Mouse (Mus musculus): ENCODE measurements around the gene Rps27rt.
"Not testable (repeated sequence)": the region's sequence is repeated elsewhere in the genome, so short reads cannot be mapped to it uniquely, and the experiment has no call there.

The Rps27rt gene

DNA sequence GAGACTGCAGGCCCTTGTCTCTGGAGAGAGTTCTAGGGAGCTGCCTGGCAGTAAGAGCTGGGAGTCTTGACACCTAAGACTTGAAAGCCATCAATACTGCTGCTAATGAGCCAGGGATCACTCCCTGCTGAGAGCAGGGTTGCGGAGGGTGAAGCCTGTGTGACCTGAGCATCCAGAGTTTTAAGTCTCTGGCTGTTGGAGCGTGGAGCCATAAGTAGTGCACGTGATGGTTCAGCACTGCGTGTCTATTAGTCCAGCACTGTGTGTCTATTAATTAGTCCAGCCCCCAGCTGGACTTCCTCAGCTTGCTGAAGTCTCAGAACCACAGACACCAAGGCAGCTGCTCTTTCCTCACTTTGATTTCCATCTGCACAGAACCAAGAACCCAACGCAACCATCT is 3.8 kb upstream of the Rps27rt start:
- in situ Hi-C loops (cut with MboI, MseI): no loop called here

DNA sequence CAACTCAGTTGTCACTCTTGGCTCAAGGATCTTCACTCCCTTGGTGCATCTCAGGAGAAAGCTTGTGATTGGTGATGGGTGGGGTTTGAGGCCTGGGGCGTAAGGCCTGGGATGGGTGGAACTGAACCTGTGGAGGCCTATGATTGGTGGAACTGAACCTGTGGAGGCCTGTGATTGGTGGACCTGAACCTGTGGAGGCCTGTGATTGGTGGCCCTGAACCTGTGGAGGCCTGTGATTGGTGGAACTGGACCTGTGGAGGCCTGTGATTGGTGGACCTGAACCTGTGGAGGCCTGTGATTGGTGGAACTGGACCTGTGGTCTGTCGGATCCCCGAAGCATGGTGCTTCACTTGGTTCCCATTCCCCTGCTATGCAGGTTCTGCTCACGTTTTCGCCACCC is 3.2 kb upstream of the Rps27rt start:
- in situ Hi-C loops (cut with MboI, MseI): no loop called here

DNA sequence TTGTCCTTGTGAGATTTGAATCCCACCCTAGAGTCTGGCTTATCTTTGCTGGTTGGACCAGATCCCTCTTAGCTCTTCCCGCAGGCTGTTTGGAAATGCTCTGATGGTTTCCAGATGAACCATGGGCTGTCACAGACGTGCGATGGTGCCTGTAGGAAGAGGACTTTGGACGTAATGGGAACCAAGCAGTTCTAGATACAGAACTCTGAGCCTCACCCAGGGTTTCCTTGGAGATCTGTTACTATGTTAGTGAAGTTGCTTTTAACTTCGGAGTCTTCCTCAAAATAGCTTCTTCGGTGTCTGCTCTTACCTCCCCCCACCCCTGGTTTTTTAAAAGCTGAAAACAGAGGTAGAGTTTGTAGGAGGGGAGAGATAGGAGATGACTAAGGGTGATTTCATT is 2.6 kb downstream of the Rps27rt start:
- in situ Hi-C loops (cut with MboI, MseI): no loop called here

DNA sequence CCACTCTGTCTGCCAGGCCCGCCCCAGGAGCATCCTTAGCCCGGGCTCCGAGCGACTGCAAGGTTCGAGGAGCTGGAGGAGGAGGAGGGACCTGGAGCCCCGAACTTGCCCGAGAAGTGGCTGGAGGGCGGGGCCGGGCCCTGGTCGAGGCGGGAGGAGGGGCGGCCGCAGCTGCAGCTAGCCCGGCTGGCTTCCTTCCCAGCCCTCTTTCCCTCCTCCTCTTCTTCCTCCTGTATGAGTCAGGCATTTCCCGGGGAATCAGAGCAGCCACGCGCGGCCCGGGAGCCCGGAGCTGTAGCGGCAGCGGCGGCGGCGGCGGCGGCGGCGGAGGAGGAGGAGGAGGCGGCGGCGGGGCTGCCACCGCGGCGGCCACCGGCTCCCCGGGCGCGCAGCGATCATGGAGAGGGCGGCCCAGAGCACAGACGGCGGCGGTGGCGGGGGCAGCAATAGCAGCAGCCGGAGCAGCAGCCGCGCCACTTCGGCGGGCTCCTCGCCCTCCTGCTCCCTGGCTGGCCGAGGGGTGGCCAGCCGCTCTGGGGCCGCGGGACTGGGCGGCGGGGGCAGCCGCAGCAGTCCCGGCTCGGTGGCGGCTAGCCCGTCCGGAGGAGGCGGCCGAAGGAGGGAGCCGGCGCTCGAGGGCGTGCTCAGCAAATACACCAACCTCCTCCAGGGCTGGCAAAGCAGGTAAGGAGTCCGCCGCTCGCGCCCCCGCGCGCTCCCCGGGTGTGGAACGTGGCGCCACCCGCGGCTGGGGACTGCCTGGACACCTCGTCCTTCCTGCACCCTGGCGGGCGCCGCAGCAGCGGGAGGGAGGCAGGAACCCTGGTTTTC is 4.0 kb downstream of the Rps27rt start, which contains the start of gene Osbpl10:
Osbpl10 (plus strand) TSS at position 289 of the 831 bp plus-strand sequence.
- in situ Hi-C loops (cut with MboI, MseI): no loop called here

DNA sequence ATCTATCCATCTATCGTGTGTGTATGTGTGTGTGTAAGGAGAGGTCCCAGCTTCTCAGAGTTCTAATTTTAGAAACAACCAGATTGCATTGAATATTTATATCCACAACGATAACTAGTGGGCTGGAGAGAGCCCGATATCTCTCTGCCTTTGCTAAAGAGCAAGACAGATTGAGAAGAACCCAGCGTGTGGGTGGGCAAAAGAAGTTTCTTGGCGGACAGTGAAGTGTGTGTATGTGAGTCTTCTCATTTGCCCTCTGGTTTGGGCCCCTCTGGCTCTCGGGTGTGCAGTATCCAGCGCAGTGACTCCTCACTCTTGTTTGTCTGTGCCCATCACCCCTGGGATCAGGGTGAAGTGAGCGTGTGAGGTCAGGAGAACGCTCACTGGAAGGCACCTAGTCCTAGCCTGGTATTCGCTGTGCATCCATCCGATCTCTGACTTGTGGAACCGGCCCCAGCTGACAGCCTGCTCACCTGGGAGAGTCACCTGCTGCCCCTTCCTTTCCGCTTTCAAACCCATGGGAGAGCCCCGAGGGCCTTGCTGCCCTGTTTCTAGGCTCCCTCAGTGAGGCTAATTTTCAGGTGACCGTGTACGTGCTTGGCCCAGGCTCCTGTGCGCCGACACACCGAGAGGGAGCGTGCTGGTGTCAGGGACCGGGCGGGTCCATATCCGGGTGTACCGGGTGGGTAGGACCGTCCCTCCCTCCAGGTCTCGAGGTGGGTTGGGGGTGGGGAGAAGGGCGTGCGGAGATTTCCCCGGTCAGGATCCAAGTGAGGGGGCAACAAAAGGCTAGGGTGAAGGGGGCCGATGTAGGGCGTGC is 4.9 kb downstream of the Rps27rt start:
- in situ Hi-C loops (cut with MboI, MseI): no loop called here

DNA sequence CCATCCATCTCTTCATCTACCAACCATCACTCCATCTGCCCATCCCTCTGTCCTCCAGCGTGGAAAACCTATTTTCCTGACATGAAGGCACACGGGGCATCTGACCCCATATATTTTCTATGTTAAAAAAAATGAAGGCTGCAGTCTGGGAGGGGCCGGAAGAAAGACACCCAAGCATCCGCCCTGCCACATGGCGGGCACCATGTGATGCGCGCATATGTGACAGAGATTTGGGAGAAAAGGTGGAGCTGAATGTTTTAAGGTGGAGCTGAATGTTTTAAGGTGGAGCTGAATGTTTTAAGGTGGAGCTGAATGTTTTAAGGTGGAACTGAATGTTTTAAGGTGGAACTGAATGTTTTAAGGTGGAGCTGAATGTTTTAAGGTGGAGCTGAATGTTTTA is 16.3 kb downstream of the Rps27rt start:
- in situ Hi-C loops (cut with MboI, MseI): not testable (repeated sequence)

DNA sequence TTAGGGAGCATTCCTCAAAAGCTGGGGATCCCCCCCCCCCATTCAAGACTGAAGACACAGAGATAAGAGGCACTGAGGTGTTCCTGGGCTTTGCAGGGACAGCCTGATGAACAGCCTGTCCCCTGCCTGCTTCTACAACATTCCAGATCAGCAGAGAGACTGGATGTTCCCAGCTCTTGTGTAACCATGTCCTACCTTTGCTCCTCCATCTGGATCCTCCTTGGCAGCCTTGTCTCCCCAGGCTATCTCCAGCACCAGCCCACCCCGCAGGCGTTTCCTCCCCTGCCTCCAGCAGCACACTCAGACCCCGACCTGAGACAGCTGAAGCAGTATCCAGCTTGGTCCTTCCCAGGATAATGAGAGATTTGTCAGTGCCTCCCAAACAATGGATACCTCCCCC is 18.4 kb downstream of the Rps27rt start:
- in situ Hi-C loops (cut with MboI, MseI): no loop called here

DNA sequence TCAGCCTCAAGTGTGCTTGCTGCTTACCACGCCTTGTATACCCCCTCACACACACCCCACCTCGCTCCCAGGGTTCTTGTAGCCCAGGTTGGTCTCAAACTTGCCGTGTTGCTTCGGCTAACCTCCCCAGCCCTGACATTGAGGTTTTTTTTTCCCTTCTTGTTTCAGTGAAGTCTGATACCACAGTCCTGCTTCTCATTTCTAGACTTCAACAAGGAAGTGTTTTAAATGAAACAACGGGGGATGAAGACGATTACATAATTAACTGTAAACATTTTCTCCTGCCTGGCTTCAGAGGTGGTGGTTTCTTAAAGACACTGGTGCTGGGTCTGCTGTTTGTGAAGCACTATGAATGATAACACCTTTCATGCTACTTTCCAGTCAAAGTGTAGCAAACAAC is 21.7 kb downstream of the Rps27rt start:
- in situ Hi-C loops (cut with MboI, MseI): no loop called here

DNA sequence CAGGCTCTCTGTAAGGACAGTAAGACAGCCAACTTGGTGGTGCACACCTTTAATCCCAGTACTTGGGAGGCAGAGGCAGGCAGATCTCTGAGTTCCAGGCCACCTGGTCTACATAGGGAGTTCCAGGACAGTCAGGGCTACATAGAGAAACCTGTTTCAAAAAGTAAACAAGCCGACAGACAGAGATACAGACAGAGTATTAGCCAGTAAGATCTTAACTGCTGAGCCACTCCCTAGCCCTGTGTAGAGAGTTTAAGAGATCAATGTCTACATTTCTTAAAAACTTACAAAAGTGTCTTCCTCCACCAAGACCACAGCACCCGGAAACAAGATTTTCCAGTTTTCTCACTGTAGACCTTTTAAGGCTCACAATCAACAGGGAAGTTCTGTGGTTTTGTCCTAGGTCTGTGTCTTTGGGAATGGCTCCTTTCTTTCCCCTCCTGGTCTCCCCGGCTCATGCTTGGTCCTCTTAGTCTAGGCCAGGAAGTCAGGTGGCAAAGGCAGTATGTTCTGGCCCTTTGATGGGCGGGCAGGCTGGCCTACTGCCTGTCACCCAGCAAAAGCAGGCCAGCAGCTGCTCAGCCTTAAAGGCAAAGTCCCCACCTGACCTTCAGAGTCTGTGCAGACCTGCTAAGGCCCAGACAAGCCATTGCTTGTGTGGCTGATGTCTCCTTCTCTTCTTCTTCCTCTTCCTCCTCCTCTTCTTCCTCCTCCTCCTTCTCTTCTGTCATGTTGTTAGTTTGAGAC is 22.3 kb downstream of the Rps27rt start:
- in situ Hi-C loops (cut with MboI, MseI): no loop called here

DNA sequence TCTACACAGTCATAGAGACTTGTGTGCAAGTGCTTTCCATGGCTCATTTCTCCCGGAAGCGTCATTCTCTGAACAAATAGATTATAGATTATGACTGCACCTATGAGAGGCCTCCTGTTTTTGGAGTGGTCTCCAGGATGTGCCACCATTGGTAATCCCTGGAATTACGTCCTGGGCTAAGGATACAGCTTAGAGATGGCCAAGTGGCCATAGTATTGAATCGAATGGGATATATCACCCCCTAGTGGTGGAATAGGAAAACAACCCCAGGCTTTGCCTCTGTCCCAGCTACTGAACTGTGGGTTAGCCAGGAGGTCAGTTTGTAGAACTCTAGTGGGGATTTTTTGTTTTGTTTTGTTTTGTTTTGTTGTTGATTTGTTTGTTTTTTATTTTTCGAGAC is 25.6 kb downstream of the Rps27rt start:
- in situ Hi-C loops (cut with MboI, MseI): no loop called here

DNA sequence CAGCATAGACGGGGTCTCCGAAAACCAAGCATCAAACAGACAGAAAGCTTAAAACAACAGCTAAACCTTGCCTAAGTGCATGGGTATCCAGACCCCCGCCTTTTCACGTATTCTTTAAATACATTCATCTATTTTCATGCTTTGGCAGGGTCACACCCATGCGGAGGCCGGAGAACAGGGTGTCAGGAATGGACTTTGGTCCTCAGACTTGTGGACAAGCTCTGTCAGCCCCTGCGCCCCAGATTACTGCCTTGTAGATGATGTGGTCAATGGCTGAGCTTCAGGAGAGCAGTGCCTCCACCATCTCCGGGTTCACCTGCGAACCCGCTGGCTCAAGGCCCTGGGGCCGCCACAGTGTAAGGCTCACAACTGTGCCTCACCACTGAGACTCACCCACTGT is 27.2 kb downstream of the Rps27rt start:
- in situ Hi-C loops (cut with MboI, MseI): no loop called here

DNA sequence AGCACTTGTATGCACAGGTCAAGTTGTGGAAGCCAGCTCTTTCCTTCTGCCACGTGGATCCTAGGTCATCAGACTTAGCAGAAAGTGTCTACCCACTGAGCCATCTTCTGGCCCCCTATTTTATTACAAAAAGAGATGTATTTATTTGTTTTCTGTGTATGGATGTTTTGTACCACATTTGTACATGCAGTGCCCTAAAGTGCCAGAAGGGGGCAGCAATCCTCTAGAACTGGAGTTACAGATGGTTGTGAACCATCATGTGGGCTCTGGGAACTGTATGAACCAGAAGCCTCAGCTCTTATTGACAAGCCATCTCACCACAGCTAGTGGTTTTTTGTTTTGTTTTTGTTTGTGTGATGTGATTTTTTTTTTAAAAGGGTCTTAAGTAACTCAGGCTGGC is 29.7 kb downstream of the Rps27rt start:
- in situ Hi-C loops (cut with MboI, MseI): no loop called here

DNA sequence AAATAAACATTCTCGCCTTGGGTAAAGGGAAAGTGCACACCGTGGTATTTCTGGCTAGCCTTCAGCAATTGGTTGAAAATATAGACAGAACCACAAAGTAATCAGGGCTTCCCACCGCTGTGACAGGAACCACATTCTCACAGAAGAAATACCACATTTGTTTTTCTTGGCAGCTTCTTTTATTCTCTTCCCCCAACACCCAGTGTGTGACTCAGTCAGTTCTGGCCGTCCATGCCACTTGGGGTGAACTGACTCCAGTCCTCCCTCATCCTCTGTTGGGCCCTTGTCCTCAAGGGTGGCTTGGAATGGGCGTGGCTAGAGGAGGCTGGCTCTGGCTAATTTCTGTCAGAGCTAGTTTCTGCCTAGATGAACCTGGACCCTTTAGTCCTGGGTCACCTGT is 34.1 kb downstream of the Rps27rt start:
- in situ Hi-C loops (cut with MboI, MseI): no loop called here

DNA sequence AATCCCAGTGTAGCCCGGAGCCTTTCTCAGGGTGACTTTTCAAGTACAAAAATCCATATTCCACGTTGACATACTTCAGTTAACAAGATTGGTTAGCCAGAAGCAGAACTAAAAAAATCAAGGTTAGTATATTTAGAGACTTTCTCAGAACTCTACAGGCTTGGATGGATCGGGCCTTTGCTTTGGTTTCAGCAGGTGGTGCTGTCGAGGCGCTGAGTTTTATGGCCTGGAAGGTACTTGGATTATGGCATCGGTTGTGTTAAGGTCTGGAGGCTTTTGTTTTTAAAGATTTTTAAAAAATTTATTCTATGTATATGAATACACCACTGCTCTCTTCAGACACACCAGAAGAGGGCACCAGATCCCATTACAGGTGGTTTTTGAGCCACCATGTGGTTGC is 37.0 kb downstream of the Rps27rt start:
- in situ Hi-C loops (cut with MboI, MseI): no loop called here

DNA sequence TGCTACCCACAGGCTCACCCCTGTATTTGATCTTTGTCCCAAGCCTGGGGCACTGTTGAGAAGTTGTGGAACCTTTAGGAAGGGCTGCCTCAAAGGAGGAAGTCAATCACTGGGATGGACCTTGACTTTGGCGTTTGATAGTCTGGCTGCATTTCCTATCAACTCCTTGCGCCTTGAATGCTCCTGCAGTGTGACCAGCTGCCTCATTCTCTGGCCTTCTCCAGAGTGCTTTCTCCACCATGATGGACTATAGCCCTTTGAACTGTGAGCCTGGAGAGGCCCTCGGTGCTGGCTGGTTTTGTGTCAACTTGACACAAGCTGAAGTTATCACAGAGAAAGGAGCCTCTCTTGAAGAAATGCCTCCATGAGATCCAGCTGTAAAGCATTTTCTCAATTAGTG is 37.9 kb downstream of the Rps27rt start:
- in situ Hi-C loops (cut with MboI, MseI): no loop called here

DNA sequence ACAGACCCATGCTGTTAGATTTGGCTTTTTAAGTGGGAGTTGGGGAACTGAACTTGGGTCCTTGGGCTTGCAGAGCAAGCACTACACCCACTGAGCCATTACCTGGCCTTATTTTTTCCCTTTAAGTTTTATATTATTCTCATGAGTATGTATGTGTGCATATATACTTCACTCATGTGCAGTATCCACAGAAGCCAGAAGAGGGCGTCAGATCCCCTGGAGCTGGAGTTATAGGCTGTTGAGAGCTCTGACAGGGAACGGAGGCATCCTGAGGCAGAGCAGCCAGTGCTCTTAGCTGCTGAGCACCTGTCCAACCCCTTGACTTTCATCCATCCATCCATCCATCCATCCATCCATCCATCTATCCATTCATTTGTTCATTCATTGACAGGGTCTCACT is 45.9 kb downstream of the Rps27rt start:
- in situ Hi-C loops (cut with MboI, MseI): no loop called here

DNA sequence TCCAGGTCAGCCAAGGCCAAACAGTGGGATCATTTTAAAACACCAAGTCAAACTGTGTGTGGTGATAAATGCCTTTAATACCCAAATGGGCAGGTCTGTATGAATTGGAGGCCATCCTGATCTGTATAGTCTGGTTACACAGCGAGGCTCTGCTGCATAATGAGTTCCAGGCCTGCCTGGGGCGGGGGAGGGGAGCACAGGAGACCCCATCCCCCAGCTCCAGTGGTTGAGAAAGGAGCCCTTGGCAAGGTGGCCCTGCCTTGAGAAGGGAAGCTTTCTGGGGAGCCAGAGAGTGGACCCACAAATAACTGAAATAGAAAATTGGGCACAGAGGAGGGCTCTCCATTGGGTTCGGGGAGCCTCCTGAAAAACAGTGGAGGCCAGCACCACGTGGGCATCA is 47.2 kb downstream of the Rps27rt start:
- in situ Hi-C loops (cut with MboI, MseI): no loop called here

DNA sequence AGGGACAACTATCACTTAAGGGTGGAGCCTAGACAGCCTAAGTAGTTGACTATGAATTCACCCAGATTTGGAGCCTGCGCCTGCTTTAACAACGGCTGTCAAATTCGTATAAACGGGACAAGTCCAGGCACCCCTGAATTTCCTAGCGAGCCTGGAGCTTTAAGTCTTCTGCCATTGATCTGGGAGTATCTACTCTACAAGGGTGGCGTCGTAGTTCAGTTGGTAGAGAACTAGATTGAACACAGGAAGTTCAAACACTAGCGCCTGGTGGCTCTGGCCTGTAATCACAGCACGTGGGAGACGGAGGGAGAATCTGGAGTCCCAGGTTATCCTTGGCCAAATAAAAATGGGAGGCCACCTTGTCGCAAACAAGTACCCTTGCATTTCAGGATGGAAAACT is 48.3 kb downstream of the Rps27rt start:
- in situ Hi-C loops (cut with MboI, MseI): no loop called here

DNA sequence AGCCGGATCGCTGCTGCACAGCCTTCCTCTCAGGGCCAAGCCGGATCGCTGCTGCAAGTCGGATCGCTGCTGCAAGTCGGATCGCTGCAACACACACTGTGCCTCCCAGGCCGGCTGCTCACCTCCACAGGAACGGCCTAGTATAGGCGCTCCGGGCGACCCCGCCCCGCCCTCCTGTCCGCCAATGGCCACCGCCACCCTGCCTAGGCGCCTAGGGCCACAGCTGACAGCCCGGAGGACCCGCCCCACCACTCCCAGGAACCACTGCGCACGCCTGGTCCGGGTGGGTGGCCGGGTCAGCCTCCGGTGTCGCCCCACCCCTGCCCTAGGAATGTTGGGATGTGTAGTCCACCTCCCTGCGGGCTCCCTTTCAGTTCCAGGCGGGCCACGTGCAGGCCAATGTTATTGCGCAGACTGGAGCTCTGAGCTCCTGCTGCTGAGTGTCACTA is 48.8 kb downstream of the Rps27rt start, which contains the start of gene Gpd1l:
Gpd1l (minus strand) TSS at position 265 of the 449 bp plus-strand sequence.
- in situ Hi-C loops (cut with MboI, MseI): no loop called here

DNA sequence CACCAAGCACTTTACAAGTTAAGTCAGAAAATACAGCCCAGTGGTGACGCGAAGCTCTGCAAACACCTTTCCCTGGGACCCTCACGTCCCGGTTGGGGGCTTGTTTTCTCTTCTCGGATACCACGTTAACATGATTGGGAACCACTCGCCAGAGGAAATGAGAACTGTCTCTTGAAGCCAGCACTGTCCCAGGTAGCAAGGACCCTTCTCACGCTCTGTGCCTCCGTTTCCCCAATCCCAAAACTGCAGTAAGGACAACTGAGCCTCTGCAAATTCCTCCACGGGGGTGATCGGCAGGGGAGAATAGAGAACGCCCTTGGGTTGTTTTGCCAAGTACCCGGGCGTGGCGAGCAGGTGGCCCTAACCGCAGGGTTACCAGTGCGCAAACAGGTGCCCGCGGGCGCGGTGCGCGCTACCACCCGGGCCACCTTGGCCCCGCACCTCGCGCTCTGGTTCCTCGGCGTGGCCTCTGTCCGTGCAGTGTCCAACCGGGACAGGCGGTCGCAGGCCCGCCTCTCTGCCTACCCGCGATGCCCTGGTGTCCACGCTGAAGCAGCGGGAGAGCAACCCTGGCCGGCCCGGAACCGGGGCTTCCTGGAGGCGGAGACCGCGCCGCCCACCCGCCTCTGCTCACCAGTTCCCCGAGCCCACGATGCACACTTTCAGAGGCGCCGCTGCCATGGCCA is 49.4 kb downstream of the Rps27rt start:
- in situ Hi-C loops (cut with MboI, MseI): no loop called here

DNA sequence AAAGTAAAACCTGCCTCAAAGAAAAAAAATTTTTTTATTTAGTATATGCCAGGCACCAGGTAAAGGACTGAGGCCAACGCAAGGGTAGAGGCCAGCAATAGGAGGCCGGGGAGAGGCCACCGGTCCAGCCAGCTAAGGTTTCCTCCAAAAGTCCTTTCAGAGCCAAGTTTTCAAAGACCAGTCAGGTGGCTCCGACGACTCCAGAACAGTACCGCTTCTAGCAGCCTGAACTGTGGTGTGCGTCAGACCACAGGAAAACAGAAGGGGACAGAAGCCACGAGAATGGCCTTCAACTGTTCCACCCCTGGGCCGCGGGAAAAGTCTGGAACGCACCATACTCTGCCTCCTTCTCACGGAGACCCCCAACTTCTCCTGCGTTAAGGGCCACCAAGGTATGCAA is 49.9 kb downstream of the Rps27rt start:
- in situ Hi-C loops (cut with MboI, MseI): no loop called here

Data from T-helper 2 cell (primary cell).